Mouse (Mus musculus): ENCODE data around the gene Uba7.
"Not testable (repeated sequence)": the region's sequence is repeated elsewhere in the genome, so short reads cannot be mapped to it uniquely, and the experiment has no call there.

The Uba7 gene

GRCm38 (mm10) chr9:107995513-107995912 lies 20.2 kb downstream of the Uba7 start:
- no peak for DNase-seq

- DNase-seq, result no peak
Measured at GRCm38 (mm10) chr9:107996049-107996448, 20.7 kb downstream of the Uba7 start, which contains the start of gene Gm20662. Gm20662 (plus strand) TSS chr9:107996349.

- peak; percentile 100 for DNase-seq
Measured at GRCm38 (mm10) chr9:108001922-108002770, 26.8 kb downstream of the Uba7 start, which contains the start of gene Ip6k1. Ip6k1 (plus strand) TSS chr9:108002501.

GRCm38 (mm10) chr9:108002778-108003530 lies 27.6 kb downstream of the Uba7 start:
- no peak for DNase-seq

- DNase-seq, result peak; percentile 36
Measured at GRCm38 (mm10) chr9:108003531-108003890, 28.2 kb downstream of the Uba7 start.

- no peak for DNase-seq
Measured at GRCm38 (mm10) chr9:108008041-108008440, 32.7 kb downstream of the Uba7 start.

GRCm38 (mm10) chr9:108010385-108010784 lies 35.1 kb downstream of the Uba7 start:
- no peak for DNase-seq

GRCm38 (mm10) chr9:108013577-108013976 lies 38.3 kb downstream of the Uba7 start:
- DNase-seq, result not testable (repeated sequence)

- no peak for DNase-seq
Measured at GRCm38 (mm10) chr9:108017127-108017526, 41.8 kb downstream of the Uba7 start.

GRCm38 (mm10) chr9:108020741-108021140 lies 45.4 kb downstream of the Uba7 start:
- no peak for DNase-seq

- no peak for DNase-seq
Measured at GRCm38 (mm10) chr9:108023216-108023615, 47.9 kb downstream of the Uba7 start.

- DNase-seq, result no peak
Measured at GRCm38 (mm10) chr9:108026584-108026983, 51.3 kb downstream of the Uba7 start.

- DNase-seq, result no peak
Measured at GRCm38 (mm10) chr9:108027867-108028266, 52.6 kb downstream of the Uba7 start.

GRCm38 (mm10) chr9:108032126-108032525 lies 56.8 kb downstream of the Uba7 start:
- DNase-seq, result no peak

All from cerebellum, adult 11-12 months (tissue).